Mouse (Mus musculus) NIH3T3 (cell line): ENCODE results near the gene Ssr3.
"Not testable (repeated sequence)": the region's sequence is repeated elsewhere in the genome, so short reads cannot be mapped to it uniquely, and the experiment has no call there.

Source experiments
- DNase-seq: peaks from one replicate; pipeline ENCODE4 v3.0.0-alpha.2; 2012; ENCODE audit warnings: low read depth

Ssr3 gene

GRCm38 (mm10) chr3:65392421-65392817 is at the start of gene Ssr3:
Gene Ssr3, minus strand, starts transcription at chr3:65392623.
- DNase-seq, result peak; percentile 99

GRCm38 (mm10) chr3:65441586-65442111 is 49.2 kb upstream of the Ssr3 start:
- DNase-seq, result peak; percentile 68

GRCm38 (mm10) chr3:65438511-65439228 is 46.2 kb upstream of the Ssr3 start:
- DNase-seq, result no peak

- no peak for DNase-seq
Measured at GRCm38 (mm10) chr3:65435812-65436211, 43.4 kb upstream of the Ssr3 start.

- DNase-seq, result peak; percentile 38
Measured at GRCm38 (mm10) chr3:65435101-65435571, 42.7 kb upstream of the Ssr3 start.

GRCm38 (mm10) chr3:65432236-65432635 is 39.8 kb upstream of the Ssr3 start:
- DNase-seq, result no peak

- DNase-seq, result no peak
Measured at GRCm38 (mm10) chr3:65419706-65420105, 27.3 kb upstream of the Ssr3 start.

- no peak for DNase-seq
Measured at GRCm38 (mm10) chr3:65417913-65418594, 25.6 kb upstream of the Ssr3 start.

- DNase-seq, result no peak
Measured at GRCm38 (mm10) chr3:65416571-65416970, 24.1 kb upstream of the Ssr3 start.

GRCm38 (mm10) chr3:65407891-65408290 is 15.5 kb upstream of the Ssr3 start:
- no peak for DNase-seq

- DNase-seq, result no peak
Measured at GRCm38 (mm10) chr3:65405781-65406180, 13.4 kb upstream of the Ssr3 start.

- no peak for DNase-seq
Measured at GRCm38 (mm10) chr3:65397566-65397965, 5.1 kb upstream of the Ssr3 start.

- DNase-seq, result no peak
Measured at GRCm38 (mm10) chr3:65396835-65397504, 4.5 kb upstream of the Ssr3 start.

GRCm38 (mm10) chr3:65395111-65395510 is 2.7 kb upstream of the Ssr3 start:
- DNase-seq, result not testable (repeated sequence)

GRCm38 (mm10) chr3:65391784-65392420 is 521 bp downstream of the Ssr3 start:
- DNase-seq, result peak; percentile 75

- DNase-seq, result no peak
Measured at GRCm38 (mm10) chr3:65391222-65391783, 1.1 kb downstream of the Ssr3 start.

GRCm38 (mm10) chr3:65385771-65386170 is 6.7 kb downstream of the Ssr3 start:
- peak; percentile 34 for DNase-seq

- no peak for DNase-seq
Measured at GRCm38 (mm10) chr3:65384431-65384830, 8.0 kb downstream of the Ssr3 start.

- DNase-seq, result no peak
Measured at GRCm38 (mm10) chr3:65381094-65381493, 11.3 kb downstream of the Ssr3 start.

GRCm38 (mm10) chr3:65379884-65380539 is 12.4 kb downstream of the Ssr3 start:
- peak; percentile 76 for DNase-seq

GRCm38 (mm10) chr3:65378724-65379123 is 13.7 kb downstream of the Ssr3 start:
- DNase-seq, result no peak
